Mouse (Mus musculus): ENCODE data around the gene Crybg3.

DNA sequence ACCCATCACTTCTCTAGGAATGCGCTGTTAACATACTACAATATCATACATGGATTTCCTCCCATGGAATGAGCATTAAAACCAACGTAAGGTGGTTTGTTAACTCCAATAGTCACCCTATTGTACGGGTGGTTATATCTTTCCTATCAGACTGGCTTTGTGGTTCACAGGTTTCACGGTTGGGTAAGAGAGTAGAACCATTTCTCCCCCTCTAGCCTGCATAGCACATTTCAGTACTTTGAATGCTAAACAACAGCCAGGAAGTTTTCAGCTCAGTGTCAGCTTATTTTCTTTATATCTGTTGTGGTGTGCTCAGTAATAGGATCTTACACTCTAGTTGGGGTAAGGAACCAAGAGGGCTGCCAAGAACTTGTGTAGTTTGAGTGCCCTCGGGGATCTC is 149.0 kb downstream of the Crybg3 start:
- TF ChIP-seq CTCF (IDR thresholded peaks at IDR 0.05; ENCODE audit: borderline replicate concordance, insufficient read depth, low read depth, low read length) (no peak), POLR2A (IDR thresholded peaks at IDR 0.05; ENCODE audit: borderline replicate concordance, insufficient read depth, low read length) (no peak)

Data from cerebellum, adult 2 months (tissue).